Mouse (Mus musculus) v-Abl transformed pro-B cells (cell line): ENCODE results near the gene Fndc7.

ENCODE experiments used
- in situ Hi-C, 2 experiments: fragments of 400-800 bp; cut with MboI; formaldehyde crosslinking; loops; one replicate each; pipeline ENCODE4 v1.15.1; 2025; ENCODE audit not compliant: unreplicated experiment in 2 of 2

Fndc7 gene

DNA sequence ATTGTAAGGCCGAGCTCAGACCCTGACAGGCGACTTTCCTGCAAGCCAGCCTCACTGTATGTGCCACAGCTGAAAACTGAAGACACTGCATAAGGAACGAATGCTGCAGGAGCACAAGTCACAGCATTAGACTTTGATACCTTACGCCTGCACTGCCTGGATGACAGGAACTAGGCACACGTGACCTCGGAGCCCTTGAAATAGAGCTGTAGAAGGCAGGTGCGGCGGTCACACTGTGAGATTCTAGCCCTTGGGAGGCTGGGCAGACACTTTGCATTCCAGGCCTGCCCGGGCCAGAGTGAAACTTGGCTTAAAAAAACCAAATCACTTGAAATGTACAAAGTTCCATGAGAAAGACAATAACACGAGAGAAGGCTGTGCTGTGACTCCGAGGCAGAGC lies 59.3 kb downstream of the Fndc7 start:
- in situ Hi-C loops: no loop called here

DNA sequence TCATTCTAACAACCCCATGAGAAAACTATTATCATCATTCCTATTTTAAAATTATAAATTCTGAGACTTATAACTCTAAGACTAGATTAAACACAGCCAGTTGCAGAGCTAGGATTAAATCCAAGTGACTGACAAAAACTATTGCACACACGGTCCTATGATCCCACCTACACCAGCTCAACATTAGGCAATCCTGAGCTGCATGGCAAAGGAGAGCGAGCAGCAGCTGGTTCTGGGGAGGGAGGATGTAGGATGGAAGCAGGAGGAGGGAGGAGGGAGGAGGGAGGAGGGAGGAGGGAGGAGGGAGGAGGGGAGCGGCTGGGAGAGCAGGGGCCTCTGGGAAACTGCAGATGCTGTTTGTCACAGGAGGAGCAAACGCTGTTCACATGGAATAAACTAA lies 74.2 kb downstream of the Fndc7 start:
- in situ Hi-C loops: no loop called here

DNA sequence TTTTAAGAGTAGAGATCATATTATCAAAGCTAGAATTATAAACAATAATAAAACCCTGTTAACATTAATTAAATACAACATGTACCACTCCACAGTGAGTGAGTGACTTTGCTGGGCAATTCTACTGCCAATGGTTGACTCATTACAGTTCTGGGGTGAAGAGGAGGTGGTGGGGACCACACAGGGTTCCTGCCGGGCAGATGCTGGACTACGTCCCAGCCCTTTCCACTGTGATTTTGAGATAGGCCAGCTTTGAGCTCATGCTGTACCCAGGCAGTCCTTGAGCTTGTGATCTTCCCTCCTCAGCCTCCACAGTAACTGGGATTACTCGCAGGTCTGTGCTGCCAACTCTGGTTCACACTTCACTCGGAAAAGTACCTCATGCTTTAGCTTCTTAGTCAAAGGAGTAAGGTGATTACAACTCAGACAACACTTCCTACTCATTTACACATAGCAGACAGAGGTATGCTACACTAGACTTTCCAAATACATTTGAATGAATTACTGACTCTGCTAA lies 79.0 kb downstream of the Fndc7 start:
- in situ Hi-C loops: no loop called here

DNA sequence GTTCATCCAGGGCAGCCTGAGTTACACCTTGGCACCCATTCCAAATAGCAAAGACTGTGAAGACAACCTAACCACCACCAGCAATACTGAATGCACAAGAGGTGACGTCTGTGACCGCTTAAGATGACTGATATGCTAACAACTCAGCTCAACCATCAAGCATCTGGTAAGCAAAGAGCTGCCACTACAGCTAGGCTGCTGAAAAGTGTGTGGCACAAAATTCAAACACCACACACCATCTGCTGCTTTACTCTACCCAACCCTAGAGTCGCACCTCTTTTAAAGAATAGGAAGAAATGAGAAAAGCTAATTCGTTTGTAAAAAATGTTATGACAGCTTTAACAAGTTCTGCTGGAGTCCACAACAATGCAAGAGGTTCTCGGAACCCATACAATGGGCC lies 84.2 kb downstream of the Fndc7 start:
- in situ Hi-C loops: no loop called here
